Mouse (Mus musculus) liver, adult 10 weeks (tissue): Measurements from ENCODE around the gene Psg20. TPM values are rescaled to one million over a fixed set of nuclear protein-coding genes. Genes with fewer than 3 reads are reported as not detected.

Experiments used
- polyA plus RNA-seq: library from polyadenylated mRNA; stranded (reverse); fragments of 350-450 nt; fragmentation: Illumina TruSeq; extraction: RNeasy Lipid Tissue Mini Kit (QIAGEN cat#74804); gene quantifications from one replicate; pipeline ENCODE4 v1.2.3, GENCODE M21; 2014; ENCODE audit warnings: low read depth, low replicate concordance

The Psg20 gene
- polyA plus RNA-seq, result not detected

DNA sequence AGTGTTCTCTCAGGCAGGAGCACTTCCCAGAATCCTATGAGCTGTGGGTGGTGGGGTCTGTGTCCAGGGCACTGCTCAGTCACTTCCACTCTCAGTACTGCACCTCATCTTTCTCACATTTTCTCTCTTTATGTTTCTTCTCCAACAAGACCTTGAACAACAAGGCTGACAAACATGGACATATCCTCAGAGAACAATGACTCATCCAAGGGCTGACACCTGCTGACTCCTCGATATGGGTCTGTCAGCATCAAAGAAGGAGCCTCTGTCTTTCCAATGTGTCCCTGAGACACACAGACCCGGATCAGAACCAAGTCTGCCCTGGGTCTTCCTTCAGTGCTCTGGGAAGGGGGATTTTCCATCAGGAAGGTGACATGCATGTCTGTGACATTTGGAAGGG, at the start of gene Psg20:
Gene Psg20 (minus strand): TSS at position 101 of the 400 bp plus-strand sequence.

DNA sequence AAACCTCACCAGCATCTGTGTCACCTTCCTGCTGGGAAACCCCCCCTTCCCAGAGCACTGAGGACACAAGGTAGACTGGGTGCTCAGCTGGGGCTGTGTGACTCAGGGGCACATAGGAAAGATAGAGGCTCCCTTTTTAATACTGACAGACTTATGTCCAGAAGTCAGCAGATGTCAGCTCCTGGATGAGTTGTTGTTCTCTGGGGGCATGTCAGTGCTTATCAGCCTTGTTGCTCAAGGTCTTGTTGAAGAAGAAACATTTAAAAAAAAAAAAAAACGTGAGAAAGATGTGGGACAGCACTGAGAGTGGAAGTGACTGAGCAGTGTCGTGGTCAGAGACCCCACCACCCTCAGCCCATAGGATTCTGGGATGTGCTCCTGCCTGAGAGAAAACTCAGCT, 31.8 kb upstream of the Psg20 start, which contains the start of gene Psg22:
Gene Psg22 (plus strand): TSS at position 301 of the 400 bp plus-strand sequence.

DNA sequence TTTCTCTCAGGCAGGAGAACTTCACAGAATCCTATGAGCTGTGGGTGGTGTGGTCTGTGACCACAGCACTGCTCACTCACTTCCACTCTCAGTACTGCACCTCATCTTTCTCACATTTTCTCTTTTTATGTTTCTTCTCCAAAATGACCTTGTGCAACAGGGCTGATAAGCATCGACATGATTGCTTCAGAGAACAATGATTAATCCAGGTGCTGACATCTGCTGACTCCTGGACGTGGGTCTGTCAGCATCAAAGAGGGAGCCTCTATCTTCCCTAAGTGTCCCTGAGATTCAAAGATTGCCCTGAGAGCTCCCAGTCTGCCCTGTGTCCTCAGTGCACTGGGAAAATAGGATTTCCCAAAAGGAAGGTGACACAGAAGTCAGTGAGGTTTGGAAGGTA, 29.4 kb downstream of the Psg20 start, which contains the start of gene Psg21:
Gene Psg21 (minus strand): TSS at position 101 of the 400 bp plus-strand sequence.

Other genes with a start within 250 kb of the Psg20 start
- gene Psg26, start 202.0 kb downstream of the Psg20 start, polyA plus RNA-seq, result not detected
- gene Psg25, start 153.9 kb downstream of the Psg20 start, polyA plus RNA-seq, result not detected
- not detected for gene Psg27, start 118.9 kb downstream of the Psg20 start, polyA plus RNA-seq
- gene Psg23, start 69.7 kb downstream of the Psg20 start, polyA plus RNA-seq, result not detected
- gene Psg21, start 29.5 kb downstream of the Psg20 start, polyA plus RNA-seq, result not detected
- not detected for gene Psg22, start 31.9 kb upstream of the Psg20 start, polyA plus RNA-seq
- not detected for gene Psg19, start 112.3 kb upstream of the Psg20 start, polyA plus RNA-seq
- not detected for gene Psg17, start 135.4 kb upstream of the Psg20 start, polyA plus RNA-seq
- gene Mill2, start 153.8 kb upstream of the Psg20 start, polyA plus RNA-seq, result 1.0 TPM
- gene Pglyrp1, start 185.1 kb upstream of the Psg20 start, polyA plus RNA-seq, result not detected
- 2.1 TPM for gene Ccdc61, start 224.2 kb upstream of the Psg20 start, polyA plus RNA-seq
- gene Nova2, start 239.7 kb upstream of the Psg20 start, polyA plus RNA-seq, result 0.08 TPM